Mouse (Mus musculus) ES-Bruce4 (cell line): ENCODE data around the gene H1foo. TPM values are rescaled to one million over a fixed set of nuclear protein-coding genes. Genes with fewer than 3 reads are reported as not detected.

Experiments
- H3K27ac ChIP-seq: 2 replicates; pipeline ENCODE4 v1.5.1; 2012; ENCODE audit warnings: low read length, inconsistent platforms; ENCODE audit not compliant: insufficient read depth
- H3K27me3 ChIP-seq: 2 replicates; pipeline ENCODE4 v1.6.1; 2012; ENCODE audit warnings: mild to moderate bottlenecking, low read length, inconsistent platforms; ENCODE audit not compliant: control insufficient read depth, poor library complexity, insufficient read depth, severe bottlenecking
- H3K36me3 ChIP-seq: 2 replicates; pipeline ENCODE4 v1.6.1; 2012; ENCODE audit warnings: inconsistent platforms, mild to moderate bottlenecking, low read length, moderate library complexity; ENCODE audit not compliant: control insufficient read depth, poor library complexity, insufficient read depth, severe bottlenecking
- H3K4me1 ChIP-seq: one replicate; pipeline ENCODE4 v1.8.1; 2011; ENCODE audit warnings: low read length; ENCODE audit not compliant: control insufficient read depth, insufficient read depth
- H3K4me3 ChIP-seq: 2 replicates; pipeline ENCODE4 v1.5.1; 2011; ENCODE audit warnings: low read depth, mild to moderate bottlenecking, low read length
- H3K9ac ChIP-seq: 2 replicates; pipeline ENCODE4 v1.6.1; 2012; ENCODE audit warnings: low read depth, mild to moderate bottlenecking, inconsistent platforms; ENCODE audit not compliant: poor library complexity, severe bottlenecking
- H3K9me3 ChIP-seq: replicated peaks from 2 replicates; pipeline ENCODE4 v1.6.1; 2012; ENCODE audit warnings: mild to moderate bottlenecking, low read length, inconsistent platforms; ENCODE audit not compliant: control insufficient read depth, poor library complexity, insufficient read depth, severe bottlenecking
- CTCF ChIP-seq: IDR thresholded peaks from one replicate; pipeline ENCODE4 v1.8.1; 2011; ENCODE audit warnings: low read depth, low read length
- EP300 ChIP-seq: IDR thresholded peaks from 2 replicates; pipeline ENCODE4 v1.6.1; 2011; ENCODE audit warnings: low read depth, low read length; ENCODE audit not compliant: insufficient read depth
- POLR2A ChIP-seq: IDR thresholded peaks from one replicate; pipeline ENCODE4 v1.8.1; 2011; ENCODE audit warnings: low read length; ENCODE audit not compliant: insufficient read depth
- polyA plus RNA-seq: library from polyadenylated mRNA; stranded (reverse); fragments of >200 nt; gene quantifications from 2 replicates; pipeline ENCODE4 v1.2.4, GENCODE M21; 2011; ENCODE audit warnings: low read depth; ENCODE audit not compliant: missing spikeins, insufficient read depth, insufficient read length

Gene H1foo
- polyA plus RNA-seq, 1 experiment: not detected

- H3K9ac ChIP-seq: no peak overlapping the region
- peaks cover 15% of the 10 kb centered on the region; the same call in 1 of the 2 replicates for H3K27me3 ChIP-seq
- H3K27ac ChIP-seq: no peak overlapping the region
- H3K4me1 ChIP-seq: no peaks in the 10 kb centered on the region
- no peaks in the 10 kb centered on the region for H3K36me3 ChIP-seq
- no peaks in the 10 kb centered on the region for H3K9me3 ChIP-seq
- no peak overlapping the region for H3K4me3 ChIP-seq
- TF ChIP-seq POLR2A (no peak), EP300 (no peak), CTCF (no peak)
Observed at GRCm38 (mm10) chr6:115997726-115998311, 53.1 kb downstream of the H1foo start.

DNA sequence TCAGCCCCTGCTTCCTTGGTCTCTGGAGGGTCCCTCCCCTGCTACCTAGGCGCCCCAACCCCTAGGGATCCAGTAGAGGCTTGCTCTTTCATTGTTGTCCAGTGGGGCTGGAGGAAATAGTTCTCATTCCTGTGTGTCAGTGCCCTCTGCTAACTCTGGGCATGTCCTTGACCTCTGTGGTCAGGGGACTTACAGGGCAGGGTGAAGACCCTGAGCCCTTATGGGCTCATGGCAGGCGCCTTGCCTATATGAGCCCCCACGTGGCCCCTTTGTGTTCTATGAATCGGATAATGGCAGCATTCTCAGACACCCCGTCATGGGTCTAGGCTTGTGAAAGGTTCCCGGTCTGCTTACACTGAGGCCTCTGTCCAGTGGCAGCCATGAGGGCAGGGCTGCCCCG, 54.0 kb downstream of the H1foo start:
- H3K27me3 ChIP-seq: peaks cover 7% of the 10 kb centered on the region; the same call in 1 of the 2 replicates
- TF ChIP-seq CTCF (no peak), POLR2A (no peak), EP300 (no peak)
- H3K4me1 ChIP-seq: no peaks in the 10 kb centered on the region
- H3K9me3 ChIP-seq: no peaks in the 10 kb centered on the region
- H3K36me3 ChIP-seq: no peaks in the 10 kb centered on the region
- no peak overlapping the region for H3K27ac ChIP-seq
- no peak overlapping the region for H3K9ac ChIP-seq
- no peak overlapping the region for H3K4me3 ChIP-seq

GRCm38 (mm10) chr6:115999227-115999626, 54.5 kb downstream of the H1foo start:
- H3K9ac ChIP-seq: no peak overlapping the region
- H3K4me1 ChIP-seq: no peaks in the 10 kb centered on the region
- H3K27ac ChIP-seq: no peak overlapping the region
- H3K36me3 ChIP-seq: no peaks in the 10 kb centered on the region
- H3K4me3 ChIP-seq: no peak overlapping the region
- TF ChIP-seq CTCF (no peak), EP300 (no peak), POLR2A (no peak)
- no peaks in the 10 kb centered on the region for H3K9me3 ChIP-seq
- peaks cover 3% of the 10 kb centered on the region; the same call in 1 of the 2 replicates for H3K27me3 ChIP-seq

Other genes starting within 250 kb of the H1foo start
- 12.9 and 16.9 TPM in 2 replicates for gene Tmem40, start 182.5 kb upstream of the H1foo start, polyA plus RNA-seq
- 12.8 and 13.9 TPM in 2 replicates for gene Cand2, start 170.4 kb upstream of the H1foo start, polyA plus RNA-seq
- gene Rpl32, start 136.2 kb upstream of the H1foo start, polyA plus RNA-seq: 3,790 and 3,890 TPM in 2 replicates
- 0.88 and 1.1 TPM in 2 replicates for gene Efcab12, start 106.5 kb upstream of the H1foo start, polyA plus RNA-seq
- gene Mbd4, start 91.6 kb upstream of the H1foo start, polyA plus RNA-seq: 24.7 and 28.0 TPM in 2 replicates
- gene Ift122, start 91.5 kb upstream of the H1foo start, polyA plus RNA-seq: 13.5 and 17.1 TPM in 2 replicates
- 0.46 TPM in 1 of 2 replicates, not detected in the other for gene Rho, start 13.2 kb upstream of the H1foo start, polyA plus RNA-seq
- 5.8 and 7.6 TPM in 2 replicates for gene Plxnd1, start 50.1 kb downstream of the H1foo start, polyA plus RNA-seq
- gene Tmcc1, start 248.5 kb downstream of the H1foo start, polyA plus RNA-seq: 20.5 and 21.3 TPM in 2 replicates